Mouse (Mus musculus) megakaryocyte, embryonic 14.5 days (primary cell): ENCODE results near the gene Itpr1.

ENCODE experiments used
- FLI1 ChIP-seq: IDR thresholded peaks from 2 replicates; pipeline ENCODE4 v1.6.1; 2012; ENCODE audit warnings: low read length, inconsistent platforms, mixed read lengths
- GATA1 ChIP-seq: IDR thresholded peaks from 3 replicates; pipeline ENCODE4 v1.6.1; 2012; ENCODE audit warnings: mixed read lengths, low read length, inconsistent platforms, borderline replicate concordance

DNA sequence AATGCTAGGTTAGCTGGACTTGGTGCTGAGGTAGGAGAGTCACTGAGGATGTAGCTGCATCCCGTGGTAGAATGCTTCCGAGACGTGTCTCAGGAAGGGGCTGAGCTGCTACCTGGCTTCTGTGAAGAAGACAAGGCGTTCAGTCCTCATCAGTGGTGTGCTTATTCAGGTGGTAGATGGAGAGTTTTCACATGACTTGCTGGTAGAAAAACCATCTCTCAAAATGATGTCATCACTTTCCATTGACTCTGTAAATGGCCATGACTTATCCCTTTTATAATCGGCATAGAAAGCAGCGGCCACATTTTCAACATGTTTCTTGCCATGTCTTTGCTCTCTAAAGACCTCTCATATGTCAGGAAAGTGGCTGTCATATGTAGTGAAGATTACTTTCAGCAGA is 123.6 kb downstream of the Itpr1 start:
- TF ChIP-seq GATA1 (no peak), FLI1 (no peak)
